Mouse (Mus musculus) hindbrain, embryonic 13.5 days (tissue): ENCODE measurements around the gene Arhgef3. TPM values are rescaled to one million over a fixed set of nuclear protein-coding genes. Genes with fewer than 3 reads are reported as not detected.

Experiments used
- ATAC-seq: fragments of 200-750 bp; cut with Nextera tagmentation; 2 replicates; pipeline ENCODE4 v1.8.0; 2017; ENCODE audit warnings: moderate TSS enrichment; ENCODE audit not compliant: low FRiP score
- H3K27ac ChIP-seq: fragments of 300-500 bp; sonication (generic); 2 replicates; pipeline ENCODE4 v1.5.1; 2015; ENCODE audit warnings: inconsistent platforms, mild to moderate bottlenecking, moderate library complexity
- H3K27me3 ChIP-seq: fragments of 300-500 bp; sonication (generic); 2 replicates; pipeline ENCODE4 v1.6.1; 2015; ENCODE audit warnings: mild to moderate bottlenecking, inconsistent platforms
- H3K36me3 ChIP-seq: fragments of 300-500 bp; sonication (generic); 2 replicates; pipeline ENCODE4 v1.6.1; 2015; ENCODE audit warnings: mild to moderate bottlenecking, inconsistent platforms
- H3K4me1 ChIP-seq: fragments of 300-500 bp; sonication (generic); replicated peaks from 2 replicates; pipeline ENCODE4 v1.6.1; 2015; ENCODE audit warnings: inconsistent platforms
- H3K4me2 ChIP-seq: fragments of 300-500 bp; sonication (generic); 2 replicates; pipeline ENCODE4 v1.6.1; 2015; ENCODE audit warnings: inconsistent platforms, mild to moderate bottlenecking, moderate library complexity
- H3K4me3 ChIP-seq: fragments of 300-500 bp; sonication (generic); 2 replicates; pipeline ENCODE4 v1.5.1; 2015; ENCODE audit warnings: mild to moderate bottlenecking, inconsistent platforms
- H3K9ac ChIP-seq: fragments of 300-500 bp; sonication (generic); 2 replicates; pipeline ENCODE4 v1.6.1; 2015; ENCODE audit warnings: mild to moderate bottlenecking, inconsistent platforms
- H3K9me3 ChIP-seq: fragments of 300-500 bp; sonication (generic); 2 replicates; pipeline ENCODE4 v1.6.1; 2016; ENCODE audit warnings: inconsistent platforms
- WGBS: fragments of 180-500 bp; shearing (Covaris S2); methylation state at CpG from one replicate; pipeline ENCODE4 v1.1.7; 2015; 5-methylcytosine and 5-hydroxymethylcytosine counted together
- polyA plus RNA-seq: library from polyadenylated mRNA; unstranded; fragments of >200 nt; fragmentation: Nextera tagmentation; extraction: Ambion mirVana; gene quantifications from 2 replicates; pipeline ENCODE4 v1.2.1, GENCODE M21; 2015

Gene Arhgef3
- polyA plus RNA-seq, 1 experiment from 2014 or later, result 6.2 TPM

- Histone ChIP-seq H3K27me3 (no peaks in the 10 kb centered on the region), H3K9me3 (no peaks in the 10 kb centered on the region), H3K36me3 (no peaks in the 10 kb centered on the region), H3K9ac (no peak overlapping the region), H3K4me1 (peaks cover 8% of the 10 kb centered on the region; the same call in 1 of the 2 replicates), H3K4me2 (no peak overlapping the region), H3K27ac (no peak overlapping the region), H3K4me3 (no peak overlapping the region)
- no peak for ATAC-seq
- WGBS, result 70% methylated on average over 11 of the region's 11 CpGs
Measured at GRCm38 (mm10) chr14:27182646-27183438, 68.1 kb downstream of the Arhgef3 start.

GRCm38 (mm10) chr14:27183501-27184230, 69.0 kb downstream of the Arhgef3 start:
- no peak overlapping the region for H3K27ac ChIP-seq
- no peak overlapping the region for H3K4me2 ChIP-seq
- H3K27me3 ChIP-seq, result no peaks in the 10 kb centered on the region
- H3K4me3 ChIP-seq, result no peak overlapping the region
- H3K36me3 ChIP-seq, result no peaks in the 10 kb centered on the region
- H3K9ac ChIP-seq, result no peak overlapping the region
- peaks cover 4% of the 10 kb centered on the region; the same call in 1 of the 2 replicates for H3K4me1 ChIP-seq
- WGBS, result 67% methylated on average over 16 of the region's 16 CpGs
- no peak for ATAC-seq
- H3K9me3 ChIP-seq, result no peaks in the 10 kb centered on the region

GRCm38 (mm10) chr14:27185902-27186301, 71.2 kb downstream of the Arhgef3 start:
- H3K9ac ChIP-seq, result no peak overlapping the region
- H3K4me2 ChIP-seq, result no peak overlapping the region
- WGBS, result 88% methylated on average over 5 of the region's 5 CpGs
- no peak overlapping the region for H3K27ac ChIP-seq
- no peaks in the 10 kb centered on the region for H3K27me3 ChIP-seq
- no peak for ATAC-seq
- H3K9me3 ChIP-seq, result no peaks in the 10 kb centered on the region
- no peak overlapping the region for H3K4me3 ChIP-seq
- H3K36me3 ChIP-seq, result no peaks in the 10 kb centered on the region
- H3K4me1 ChIP-seq, result peaks cover 3% of the 10 kb centered on the region; the same call in 1 of the 2 replicates

GRCm38 (mm10) chr14:27186596-27186995, 71.9 kb downstream of the Arhgef3 start:
- no peak overlapping the region for H3K27ac ChIP-seq
- no peak for ATAC-seq
- no peaks in the 10 kb centered on the region for H3K9me3 ChIP-seq
- H3K27me3 ChIP-seq, result no peaks in the 10 kb centered on the region
- H3K9ac ChIP-seq, result no peak overlapping the region
- H3K4me3 ChIP-seq, result no peak overlapping the region
- H3K4me1 ChIP-seq, result peaks cover 3% of the 10 kb centered on the region; the same call in 1 of the 2 replicates
- no peaks in the 10 kb centered on the region for H3K36me3 ChIP-seq
- H3K4me2 ChIP-seq, result no peak overlapping the region
- WGBS, result 86% methylated on average over 4 of the region's 4 CpGs

- 6% methylated on average over 4 of the region's 4 CpGs for WGBS
- H3K27ac ChIP-seq, result no peak overlapping the region
Measured at GRCm38 (mm10) chr14:27187025-27187424, 72.3 kb downstream of the Arhgef3 start.

GRCm38 (mm10) chr14:27187885-27188284, 73.2 kb downstream of the Arhgef3 start:
- H3K9ac ChIP-seq, result no peak overlapping the region
- no peak overlapping the region for H3K27ac ChIP-seq
- H3K4me2 ChIP-seq, result no peak overlapping the region
- WGBS, result 81% methylated on average over 4 of the region's 4 CpGs
- peaks cover 3% of the 10 kb centered on the region; the same call in 1 of the 2 replicates for H3K4me1 ChIP-seq
- H3K27me3 ChIP-seq, result no peaks in the 10 kb centered on the region
- no peaks in the 10 kb centered on the region for H3K9me3 ChIP-seq
- ATAC-seq, result no peak
- no peaks in the 10 kb centered on the region for H3K36me3 ChIP-seq
- H3K4me3 ChIP-seq, result no peak overlapping the region

More at GRCm38 (mm10) chr14:27187025-27187424, 72.3 kb downstream of the Arhgef3 start:
- Histone ChIP-seq H3K36me3 (no peaks in the 10 kb centered on the region), H3K9me3 (no peaks in the 10 kb centered on the region), H3K4me3 (no peak overlapping the region), H3K9ac (no peak overlapping the region), H3K4me2 (no peak overlapping the region), H3K27me3 (no peaks in the 10 kb centered on the region), H3K4me1 (peaks cover 3% of the 10 kb centered on the region; the same call in 1 of the 2 replicates)
- ATAC-seq, result no peak; the same call in 1 of the 2 replicates

- Histone ChIP-seq H3K9ac (no peak overlapping the region), H3K27ac (no peak overlapping the region), H3K4me2 (no peak overlapping the region), H3K27me3 (no peaks in the 10 kb centered on the region), H3K9me3 (no peaks in the 10 kb centered on the region), H3K4me1 (no peaks in the 10 kb centered on the region), H3K36me3 (no peaks in the 10 kb centered on the region), H3K4me3 (no peak overlapping the region)
- WGBS, result 49% methylated on average over 3 of the region's 3 CpGs
- ATAC-seq, result no peak
Measured at GRCm38 (mm10) chr14:27192450-27192849, 77.8 kb downstream of the Arhgef3 start.

GRCm38 (mm10) chr14:27196980-27197379, 82.3 kb downstream of the Arhgef3 start:
- Histone ChIP-seq H3K4me2 (no peak overlapping the region), H3K4me1 (no peaks in the 10 kb centered on the region), H3K4me3 (no peak overlapping the region), H3K27me3 (no peaks in the 10 kb centered on the region; the same call in 1 of the 2 replicates), H3K9me3 (no peaks in the 10 kb centered on the region), H3K36me3 (no peaks in the 10 kb centered on the region), H3K27ac (no peak overlapping the region), H3K9ac (no peak overlapping the region)
- WGBS, result 91% methylated on average over 8 of the region's 8 CpGs
- no peak for ATAC-seq

GRCm38 (mm10) chr14:27198490-27199089, 83.9 kb downstream of the Arhgef3 start:
- 92% methylated on average over 5 of the region's 5 CpGs for WGBS
- Histone ChIP-seq H3K4me1 (no peaks in the 10 kb centered on the region), H3K27ac (no peak overlapping the region), H3K4me2 (no peak overlapping the region), H3K9ac (no peak overlapping the region), H3K36me3 (no peaks in the 10 kb centered on the region), H3K4me3 (no peak overlapping the region), H3K9me3 (no peaks in the 10 kb centered on the region), H3K27me3 (no peaks in the 10 kb centered on the region; the same call in 1 of the 2 replicates)
- ATAC-seq, result no peak

- Histone ChIP-seq H3K9me3 (no peaks in the 10 kb centered on the region), H3K4me3 (no peak overlapping the region), H3K4me1 (no peaks in the 10 kb centered on the region), H3K27ac (no peak overlapping the region), H3K9ac (no peak overlapping the region), H3K4me2 (no peak overlapping the region), H3K27me3 (no peaks in the 10 kb centered on the region; the same call in 1 of the 2 replicates), H3K36me3 (no peaks in the 10 kb centered on the region)
- 74% methylated on average over 3 of the region's 3 CpGs for whole genome bisulfite sequencing
- no peak for ATAC-seq
Measured at GRCm38 (mm10) chr14:27199119-27199518, 84.4 kb downstream of the Arhgef3 start.

- H3K9me3 ChIP-seq, result no peaks in the 10 kb centered on the region
- ATAC-seq, result no peak
- WGBS, result 93% methylated on average over 11 of the region's 11 CpGs
- no peak overlapping the region for H3K4me2 ChIP-seq
- H3K4me3 ChIP-seq, result no peak overlapping the region
- H3K27me3 ChIP-seq, result no peaks in the 10 kb centered on the region; the same call in 1 of the 2 replicates
- no peaks in the 10 kb centered on the region for H3K4me1 ChIP-seq
- no peaks in the 10 kb centered on the region for H3K36me3 ChIP-seq
- no peak overlapping the region for H3K27ac ChIP-seq
- no peak overlapping the region for H3K9ac ChIP-seq
Measured at GRCm38 (mm10) chr14:27199870-27200269, 85.2 kb downstream of the Arhgef3 start.
